Mouse (Mus musculus): ENCODE measurements around the gene Pid1. TPM values are rescaled to one million over a fixed set of nuclear protein-coding genes. Genes with fewer than 3 reads are reported as not detected.

The Pid1 gene
- polyA plus RNA-seq, 2 experiments, result 21.1 to 42.9 TPM

- no peak overlapping the region for H3K4me3 ChIP-seq (replicated peaks; ENCODE audit: low read length)
- H3K4me2 ChIP-seq (replicated peaks; ENCODE audit: low read depth, low read length, severe bottlenecking), result no peak overlapping the region
- DNase-seq (ENCODE audit: low spot score) (no peak), ATAC-seq (ENCODE audit: low FRiP score, low read depth) (no peak)
- TF ChIP-seq POLR2A (IDR thresholded peaks at IDR 0.05; ENCODE audit: borderline replicate concordance, extremely low read depth, insufficient read depth, insufficient read length), result no peak
- H3K27ac ChIP-seq (replicated peaks; ENCODE audit: low read depth, low read length), result no peak overlapping the region
- H3K4me1 ChIP-seq (ENCODE audit: control insufficient read depth, insufficient read depth, low read length), result no peaks in the 10 kb centered on the region
- H3K27me3 ChIP-seq (ENCODE audit: control insufficient read depth, insufficient read depth, low read length), result no peaks in the 10 kb centered on the region
- H3K9me3 ChIP-seq (ENCODE audit: control insufficient read depth, low read length), result no peaks in the 10 kb centered on the region
- no peak overlapping the region for H3K9ac ChIP-seq (ENCODE audit: low read depth, low read length, severe bottlenecking)
- WGBS, result 32% methylated on average over 2 of the region's 2 CpGs
- no peaks in the 10 kb centered on the region for H3K36me3 ChIP-seq (ENCODE audit: control insufficient read depth, insufficient read depth, low read length)
Observed at GRCm38 (mm10) chr1:84155585-84155930, 208.4 kb downstream of the Pid1 start.

- no peaks in the 10 kb centered on the region for H3K9me3 ChIP-seq (ENCODE audit: control insufficient read depth, low read length)
- TF ChIP-seq POLR2A (IDR thresholded peaks at IDR 0.05; ENCODE audit: borderline replicate concordance, extremely low read depth, insufficient read depth, insufficient read length), result no peak
- DNase-seq (ENCODE audit: low spot score) (no peak), ATAC-seq (ENCODE audit: low FRiP score, low read depth) (no peak)
- H3K27ac ChIP-seq (replicated peaks; ENCODE audit: low read depth, low read length), result no peak overlapping the region
- no peaks in the 10 kb centered on the region for H3K36me3 ChIP-seq (ENCODE audit: control insufficient read depth, insufficient read depth, low read length)
- no peaks in the 10 kb centered on the region for H3K27me3 ChIP-seq (ENCODE audit: control insufficient read depth, insufficient read depth, low read length)
- no peak overlapping the region for H3K9ac ChIP-seq (ENCODE audit: low read depth, low read length, severe bottlenecking)
- no peak overlapping the region for H3K4me2 ChIP-seq (replicated peaks; ENCODE audit: low read depth, low read length, severe bottlenecking)
- H3K4me1 ChIP-seq (ENCODE audit: control insufficient read depth, insufficient read depth, low read length), result no peaks in the 10 kb centered on the region
- no peak overlapping the region for H3K4me3 ChIP-seq (replicated peaks; ENCODE audit: low read length)
- 74% methylated on average over 12 of the region's 12 CpGs for WGBS
Observed at GRCm38 (mm10) chr1:84154725-84155584, 209.0 kb downstream of the Pid1 start.

GRCm38 (mm10) chr1:84153943-84154342, 210.0 kb downstream of the Pid1 start:
- 62% methylated on average over 4 of the region's 4 CpGs for WGBS
- DNase-seq (ENCODE audit: low spot score) (no peak), ATAC-seq (ENCODE audit: low FRiP score, low read depth) (no peak)
- Histone ChIP-seq H3K36me3 (ENCODE audit: control insufficient read depth, insufficient read depth, low read length) (no peaks in the 10 kb centered on the region), H3K9ac (ENCODE audit: low read depth, low read length, severe bottlenecking) (no peak overlapping the region), H3K27me3 (ENCODE audit: control insufficient read depth, insufficient read depth, low read length) (no peaks in the 10 kb centered on the region), H3K27ac (replicated peaks; ENCODE audit: low read depth, low read length) (no peak overlapping the region), H3K4me1 (ENCODE audit: control insufficient read depth, insufficient read depth, low read length) (no peaks in the 10 kb centered on the region), H3K4me2 (replicated peaks; ENCODE audit: low read depth, low read length, severe bottlenecking) (no peak overlapping the region), H3K4me3 (replicated peaks; ENCODE audit: low read length) (no peak overlapping the region), H3K9me3 (ENCODE audit: control insufficient read depth, low read length) (no peaks in the 10 kb centered on the region)
- TF ChIP-seq POLR2A (IDR thresholded peaks at IDR 0.05; ENCODE audit: borderline replicate concordance, extremely low read depth, insufficient read depth, insufficient read length), result no peak

GRCm38 (mm10) chr1:84141561-84141960, 222.4 kb downstream of the Pid1 start:
- Histone ChIP-seq H3K4me1 (ENCODE audit: control insufficient read depth, insufficient read depth, low read length) (peaks cover 4% of the 10 kb centered on the region; the same call in 1 of the 2 replicates), H3K27me3 (ENCODE audit: control insufficient read depth, insufficient read depth, low read length) (no peaks in the 10 kb centered on the region), H3K9me3 (ENCODE audit: control insufficient read depth, low read length) (no peaks in the 10 kb centered on the region), H3K27ac (replicated peaks; ENCODE audit: low read depth, low read length) (no peak overlapping the region), H3K36me3 (ENCODE audit: control insufficient read depth, insufficient read depth, low read length) (no peaks in the 10 kb centered on the region), H3K4me2 (replicated peaks; ENCODE audit: low read depth, low read length, severe bottlenecking) (no peak overlapping the region), H3K4me3 (replicated peaks; ENCODE audit: low read length) (no peak overlapping the region), H3K9ac (ENCODE audit: low read depth, low read length, severe bottlenecking) (no peak overlapping the region)
- ATAC-seq (ENCODE audit: low FRiP score, low read depth) (no peak; the same call in 1 of the 2 replicates), DNase-seq (ENCODE audit: low spot score) (no peak)
- no peak for TF ChIP-seq POLR2A (IDR thresholded peaks at IDR 0.05; ENCODE audit: borderline replicate concordance, extremely low read depth, insufficient read depth, insufficient read length)
- 55% methylated on average over 1 of the region's 1 CpGs for WGBS

- H3K27ac ChIP-seq (replicated peaks; ENCODE audit: low read depth, low read length), result no peak overlapping the region
- TF ChIP-seq POLR2A (IDR thresholded peaks at IDR 0.05; ENCODE audit: borderline replicate concordance, extremely low read depth, insufficient read depth, insufficient read length), result no peak
- no peak for ATAC-seq (ENCODE audit: low FRiP score, low read depth)
Observed at GRCm38 (mm10) chr1:84132451-84132850, 231.5 kb downstream of the Pid1 start.

More at GRCm38 (mm10) chr1:84132451-84132850, 231.5 kb downstream of the Pid1 start:
- DNase-seq (ENCODE audit: low spot score), result no peak
- no peak overlapping the region for H3K4me3 ChIP-seq (replicated peaks; ENCODE audit: low read length)
- WGBS, result 86% methylated on average over 4 of the region's 4 CpGs
- H3K36me3 ChIP-seq (ENCODE audit: control insufficient read depth, insufficient read depth, low read length), result no peaks in the 10 kb centered on the region
- no peak overlapping the region for H3K9ac ChIP-seq (ENCODE audit: low read depth, low read length, severe bottlenecking)
- no peaks in the 10 kb centered on the region for H3K9me3 ChIP-seq (ENCODE audit: control insufficient read depth, low read length)
- no peaks in the 10 kb centered on the region for H3K4me1 ChIP-seq (ENCODE audit: control insufficient read depth, insufficient read depth, low read length)
- no peaks in the 10 kb centered on the region for H3K27me3 ChIP-seq (ENCODE audit: control insufficient read depth, insufficient read depth, low read length)
- H3K4me2 ChIP-seq (replicated peaks; ENCODE audit: low read depth, low read length, severe bottlenecking), result no peak overlapping the region

Data from limb, embryonic 14.5 days (tissue).